8 mouse cellular contexts compared by ENCODE assay signal in the genomic region with DNA sequence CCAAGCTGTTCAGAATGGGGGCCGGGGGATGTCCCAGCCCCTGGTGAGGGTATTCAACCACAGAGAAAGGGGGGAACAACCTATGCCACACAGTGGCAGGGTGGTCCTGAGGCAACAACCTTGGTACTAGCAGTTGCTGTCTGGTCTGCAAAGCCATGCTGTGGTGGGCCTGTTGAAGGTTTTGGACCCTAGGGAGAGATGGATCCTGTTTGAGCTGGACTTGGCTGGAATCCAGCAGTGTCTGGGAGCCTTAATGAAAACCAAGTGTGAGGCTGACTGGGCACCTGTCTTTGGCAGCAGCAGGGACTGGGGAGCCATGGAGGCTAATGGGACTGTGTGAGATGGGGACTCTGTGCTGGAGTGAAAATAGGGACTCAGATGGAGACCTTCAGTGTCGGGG. TPM values are rescaled to one million over a fixed set of nuclear protein-coding genes. Genes with fewer than 3 reads are reported as not detected.
DNase-seq lines count a peak whose midpoint lies in the region; ATAC-seq lines count a peak whose summit lies in the region.

No protein-coding gene starts in this region.

- H3K27me3 ChIP-seq in embryonic facial prominence, embryonic 10.5 days (replicated peaks; ENCODE audit: low read depth, poor library complexity, severe bottlenecking), result peaks cover 34% of the 10 kb centered on the region; the same call in 1 of the 2 replicates
- peaks cover 37% of the 10 kb centered on the region; the same call in 1 of the 2 replicates for H3K27me3 ChIP-seq in hindbrain, embryonic 10.5 days (ENCODE audit: insufficient read depth, poor library complexity, severe bottlenecking)
- H3K27me3 ChIP-seq in limb, embryonic 11.5 days (ENCODE audit: control insufficient read depth, insufficient read depth, low read length), result no peaks in the 10 kb centered on the region
- no peaks in the 10 kb centered on the region for H3K27me3 ChIP-seq in neural tube, embryonic 15.5 days (replicated peaks)

- H3K4me3 ChIP-seq in embryonic facial prominence, embryonic 10.5 days, result peak overlapping the region; percentile 29; the same call in 1 of the 2 replicates
- peak overlapping the region; percentile 16 for H3K4me3 ChIP-seq in hindbrain, embryonic 10.5 days
- H3K4me3 ChIP-seq in limb, embryonic 11.5 days (ENCODE audit: low read depth, low read length), result peak overlapping the region; percentile 15
- H3K4me3 ChIP-seq in neural tube, embryonic 15.5 days (replicated peaks), result 0 out of 2 replicates have a peak overlapping the region, but pooled peaks have one; percentile 0

- DNase-seq in adrenal gland, adult (ENCODE audit: inconsistent age in 2 of 2, low spot score in 1 of 2), result peak; percentile 26 to 63
- no peak for DNase-seq in adrenal gland, adult 8-10 months
- peak; percentile 67 for DNase-seq in embryonic facial prominence, embryonic 10.5 days (ENCODE audit: low spot score)
- DNase-seq in hindbrain, embryonic 10.5 days (ENCODE audit: low spot score), result no peak
- peak; percentile 80 for DNase-seq in limb, embryonic 11.5 days (ENCODE audit: low spot score)
- DNase-seq in gastrocnemius, adult 18-20 months (ENCODE audit: low spot score), result no peak

- peak overlapping the region; percentile 46 for H3K4me2 ChIP-seq in limb, embryonic 11.5 days (ENCODE audit: low read depth, severe bottlenecking)
- peak overlapping the region; percentile 22 for H3K4me2 ChIP-seq in neural tube, embryonic 15.5 days

- peak overlapping the region; percentile 66 for H3K27ac ChIP-seq in embryonic facial prominence, embryonic 10.5 days (replicated peaks)
- peak overlapping the region; percentile 70 for H3K27ac ChIP-seq in hindbrain, embryonic 10.5 days
- peak overlapping the region; percentile 89 for H3K27ac ChIP-seq in limb, embryonic 11.5 days (replicated peaks; ENCODE audit: low read depth, low read length)
- peak overlapping the region; percentile 58 for H3K27ac ChIP-seq in neural tube, embryonic 15.5 days (replicated peaks)

- peak; percentile 51 for ATAC-seq in limb, embryonic 11.5 days (ENCODE audit: insufficient number of reproducible peaks, low FRiP score, low TSS enrichment, low read depth)
- ATAC-seq in neural tube, embryonic 15.5 days (ENCODE audit: low FRiP score), result 0 out of 2 replicates have a peak, but pooled peaks have one; percentile 13
- ATAC-seq in megakaryocyte progenitor cell, adult 5-6 weeks (replicated peaks; ENCODE audit: poor library complexity), result no peak

- H3K9me3 ChIP-seq in embryonic facial prominence, embryonic 10.5 days, result no peaks in the 10 kb centered on the region
- H3K9me3 ChIP-seq in hindbrain, embryonic 10.5 days, result no peaks in the 10 kb centered on the region
- no peaks in the 10 kb centered on the region for H3K9me3 ChIP-seq in limb, embryonic 11.5 days (ENCODE audit: control insufficient read depth, low read length)
- no peaks in the 10 kb centered on the region for H3K9me3 ChIP-seq in neural tube, embryonic 15.5 days (replicated peaks)

- peak overlapping the region; percentile 47 for H3K9ac ChIP-seq in limb, embryonic 11.5 days (ENCODE audit: low read length)
- H3K9ac ChIP-seq in neural tube, embryonic 15.5 days (replicated peaks), result 0 out of 2 replicates have a peak overlapping the region, but pooled peaks have one; percentile 26

- peaks cover 44% of the 10 kb centered on the region for H3K4me1 ChIP-seq in embryonic facial prominence, embryonic 10.5 days
- peaks cover 45% of the 10 kb centered on the region for H3K4me1 ChIP-seq in hindbrain, embryonic 10.5 days (replicated peaks)
- H3K4me1 ChIP-seq in limb, embryonic 11.5 days (ENCODE audit: control insufficient read depth, insufficient read depth, low read length), result peaks cover 42% of the 10 kb centered on the region
- peaks cover 29% of the 10 kb centered on the region for H3K4me1 ChIP-seq in neural tube, embryonic 15.5 days

- 59% methylated on average over 2 of the region's 2 CpGs for WGBS in embryonic facial prominence, embryonic 10.5 days
- WGBS in hindbrain, embryonic 10.5 days, result 54% methylated on average over 2 of the region's 2 CpGs
- 44% methylated on average over 2 of the region's 2 CpGs for WGBS in limb, embryonic 11.5 days
- WGBS in neural tube, embryonic 15.5 days, result 44% methylated on average over 2 of the region's 2 CpGs

- H3K36me3 ChIP-seq in embryonic facial prominence, embryonic 10.5 days (replicated peaks), result no peaks in the 10 kb centered on the region
- H3K36me3 ChIP-seq in hindbrain, embryonic 10.5 days, result no peaks in the 10 kb centered on the region
- H3K36me3 ChIP-seq in limb, embryonic 11.5 days (ENCODE audit: control insufficient read depth, insufficient read depth, low read length), result no peaks in the 10 kb centered on the region
- no peaks in the 10 kb centered on the region for H3K36me3 ChIP-seq in neural tube, embryonic 15.5 days

RNA-seq across cellular contexts. Expression of a gene that starts 0.5 kb away (rescaled TPM):
- total RNA-seq in adrenal gland, adult 8-10 months (2022), result 10 to 100 TPM; 14.3 to 24.8 (median 19.3) TPM
- 2.1 and 3.0 TPM in 2 replicates for polyA plus RNA-seq in embryonic facial prominence, embryonic 10.5 days (2016; fragmentation: Nextera tagmentation; extraction: Ambion mirVana)
- polyA plus RNA-seq in hindbrain, embryonic 10.5 days (2016; fragmentation: Nextera tagmentation; extraction: Ambion mirVana), result 4.0 and 7.0 TPM in 2 replicates
- 9.4 and 10.2 TPM in 2 replicates for polyA plus RNA-seq in limb, embryonic 11.5 days (2014; fragmentation: Nextera tagmentation; extraction: Ambion mirVana)
- 7.2 and 7.7 TPM in 2 replicates for polyA plus RNA-seq in neural tube, embryonic 15.5 days (2015; fragmentation: Nextera tagmentation; extraction: Ambion mirVana)
- 1 to 10 TPM; 2.7 to 6.9 TPM for total RNA-seq in gastrocnemius, adult 18-20 months (2021)
- not detected in 2 replicates for total RNA-seq in megakaryocyte progenitor cell, adult 5-6 weeks (2015)
- not detected in 2 replicates for total RNA-seq in megakaryocyte progenitor cell, adult 5-6 weeks (2017)

RNA-seq across cellular contexts. Expression of a gene that starts 7.7 kb away (rescaled TPM):
- under 1 TPM in 1 of 4 experiments, not detected in 3; 0.20 TPM for total RNA-seq in adrenal gland, adult 8-10 months (2022)
- polyA plus RNA-seq in embryonic facial prominence, embryonic 10.5 days (2016; fragmentation: Nextera tagmentation; extraction: Ambion mirVana), result 0.17 TPM in 1 of 2 replicates, not detected in the other
- 0.11 and 0.29 TPM in 2 replicates for polyA plus RNA-seq in hindbrain, embryonic 10.5 days (2016; fragmentation: Nextera tagmentation; extraction: Ambion mirVana)
- polyA plus RNA-seq in limb, embryonic 11.5 days (2014; fragmentation: Nextera tagmentation; extraction: Ambion mirVana), result 5.7 and 6.2 TPM in 2 replicates
- polyA plus RNA-seq in neural tube, embryonic 15.5 days (2015; fragmentation: Nextera tagmentation; extraction: Ambion mirVana), result 2.5 and 3.4 TPM in 2 replicates
- under 1 TPM; 0.18 to 0.21 TPM for total RNA-seq in gastrocnemius, adult 18-20 months (2021)
- total RNA-seq in megakaryocyte progenitor cell, adult 5-6 weeks (2015), result not detected in 2 replicates
- total RNA-seq in megakaryocyte progenitor cell, adult 5-6 weeks (2017), result not detected in 2 replicates

RNA-seq across cellular contexts. Expression of a gene that starts 51.9 kb away (rescaled TPM):
- 1 to 10 TPM in 2 of 4 experiments, under 1 TPM in 2; 0.87 to 1.2 (median 1.0) TPM for total RNA-seq in adrenal gland, adult 8-10 months (2022)
- 1.4 and 2.3 TPM in 2 replicates for polyA plus RNA-seq in embryonic facial prominence, embryonic 10.5 days (2016; fragmentation: Nextera tagmentation; extraction: Ambion mirVana)
- 2.8 and 3.1 TPM in 2 replicates for polyA plus RNA-seq in hindbrain, embryonic 10.5 days (2016; fragmentation: Nextera tagmentation; extraction: Ambion mirVana)
- 0.72 and 1.3 TPM in 2 replicates for polyA plus RNA-seq in limb, embryonic 11.5 days (2014; fragmentation: Nextera tagmentation; extraction: Ambion mirVana)
- 17.2 and 20.0 TPM in 2 replicates for polyA plus RNA-seq in neural tube, embryonic 15.5 days (2015; fragmentation: Nextera tagmentation; extraction: Ambion mirVana)
- total RNA-seq in gastrocnemius, adult 18-20 months (2021), result under 1 TPM in 1 of 2 experiments, not detected in 1; 0.17 TPM
- total RNA-seq in megakaryocyte progenitor cell, adult 5-6 weeks (2015), result 2.7 and 2.9 TPM in 2 replicates
- 4.6 and 6.7 TPM in 2 replicates for total RNA-seq in megakaryocyte progenitor cell, adult 5-6 weeks (2017)

Comparison
In these comparisons a context has a peak if more than half of its experiments do, and no peak if none do; other contexts are left out.
1. DNase-seq: peak in adrenal gland, adult (2 of 2), embryonic facial prominence, embryonic 10.5 days (single experiment) and limb, embryonic 11.5 days (single experiment); none in adrenal gland, adult 8-10 months (single experiment), hindbrain, embryonic 10.5 days (single experiment) and gastrocnemius, adult 18-20 months (single experiment).
2. Peak in every context shown above with its lines, with median percentiles within 50 percentile points of each other: H3K27ac ChIP-seq and H3K4me3 ChIP-seq.